Mouse (Mus musculus) liver, postnatal 0 days (tissue): ENCODE data around the gene Ccdc190. TPM values are rescaled to one million over a fixed set of nuclear protein-coding genes. Genes with fewer than 3 reads are reported as not detected.

ENCODE experiments used
- ATAC-seq: fragments of 200-750 bp; cut with Nextera tagmentation; 2 replicates; pipeline ENCODE4 v1.8.0; 2017; ENCODE audit warnings: mild to moderate bottlenecking, moderate library complexity
- DNase-seq: peaks from one replicate; pipeline ENCODE4 v3.0.0-alpha.2; 2016
- H3K27ac ChIP-seq: fragments of 300-500 bp; sonication (generic); 2 replicates; pipeline ENCODE4 v1.5.1; 2014; ENCODE audit warnings: antibody characterized with exemption, moderate library complexity, mild to moderate bottlenecking, low read depth
- H3K27me3 ChIP-seq: fragments of 300-500 bp; sonication (generic); 2 replicates; pipeline ENCODE4 v1.6.1; 2014; ENCODE audit warnings: low read length, control low read depth, mixed read lengths; ENCODE audit not compliant: insufficient read depth
- H3K36me3 ChIP-seq: fragments of 300-500 bp; sonication (generic); replicated peaks from 2 replicates; pipeline ENCODE4 v1.6.1; 2014; ENCODE audit warnings: mild to moderate bottlenecking, control low read depth, low read length, moderate library complexity, mixed read lengths; ENCODE audit not compliant: insufficient read depth
- H3K4me1 ChIP-seq: fragments of 300-500 bp; sonication (generic); 2 replicates; pipeline ENCODE4 v1.6.1; 2014; ENCODE audit warnings: antibody characterized with exemption, mild to moderate bottlenecking, control low read depth; ENCODE audit not compliant: insufficient read depth
- H3K4me2 ChIP-seq: fragments of 300-500 bp; sonication (generic); 2 replicates; pipeline ENCODE4 v1.6.1; 2014; ENCODE audit warnings: low read depth, mild to moderate bottlenecking, low read length, moderate library complexity, mixed read lengths
- H3K4me3 ChIP-seq: fragments of 300-500 bp; sonication (generic); 2 replicates; pipeline ENCODE4 v1.5.1; 2014; ENCODE audit warnings: low read depth, low read length
- H3K9ac ChIP-seq: fragments of 300-500 bp; sonication (generic); replicated peaks from 2 replicates; pipeline ENCODE4 v1.6.1; 2014; ENCODE audit warnings: mild to moderate bottlenecking, moderate library complexity
- H3K9me3 ChIP-seq: fragments of 300-500 bp; sonication (generic); 2 replicates; pipeline ENCODE4 v1.6.1; 2016; ENCODE audit warnings: mild to moderate bottlenecking, control low read depth, low read length, mixed read lengths
- CTCF ChIP-seq: sonication (generic); IDR thresholded peaks from 2 replicates; pipeline ENCODE4 v1.5.1; 2016; ENCODE audit warnings: antibody characterized with exemption, low read depth
- EP300 ChIP-seq: IDR thresholded peaks from 2 replicates; pipeline ENCODE4 v1.6.1; 2016; ENCODE audit warnings: antibody characterized with exemption, low read depth, mild to moderate bottlenecking
- WGBS: fragments of 180-500 bp; shearing (Covaris S2); extraction: QIAGEN DNeasy Blood & Tissue Kit; methylation state at CpG from one replicate; pipeline ENCODE4 v1.1.7; 2014; ENCODE audit not compliant: insufficient replicate concordance; 5-methylcytosine and 5-hydroxymethylcytosine counted together
- polyA plus RNA-seq: library from polyadenylated mRNA; unstranded; fragments of >200 nt; fragmentation: Nextera tagmentation; extraction: Ambion mirVana; gene quantifications from 2 replicates; pipeline ENCODE4 v1.2.1, GENCODE M21; 2015

Ccdc190 gene
- polyA plus RNA-seq, 1 experiment from 2014 or later, result not detected

GRCm38 (mm10) chr1:169895686-169896085, 32.8 kb upstream of the Ccdc190 start:
- 74% methylated on average over 1 of the region's 1 CpGs for WGBS
- Histone ChIP-seq H3K9ac (no peak overlapping the region), H3K9me3 (no peaks in the 10 kb centered on the region), H3K4me1 (no peaks in the 10 kb centered on the region), H3K4me3 (no peak overlapping the region), H3K4me2 (no peak overlapping the region), H3K36me3 (no peaks in the 10 kb centered on the region), H3K27ac (no peak overlapping the region), H3K27me3 (no peaks in the 10 kb centered on the region)
- ATAC-seq, result no peak
- no peak for TF ChIP-seq EP300
- no peak for TF ChIP-seq CTCF
- DNase-seq, result no peak

DNA sequence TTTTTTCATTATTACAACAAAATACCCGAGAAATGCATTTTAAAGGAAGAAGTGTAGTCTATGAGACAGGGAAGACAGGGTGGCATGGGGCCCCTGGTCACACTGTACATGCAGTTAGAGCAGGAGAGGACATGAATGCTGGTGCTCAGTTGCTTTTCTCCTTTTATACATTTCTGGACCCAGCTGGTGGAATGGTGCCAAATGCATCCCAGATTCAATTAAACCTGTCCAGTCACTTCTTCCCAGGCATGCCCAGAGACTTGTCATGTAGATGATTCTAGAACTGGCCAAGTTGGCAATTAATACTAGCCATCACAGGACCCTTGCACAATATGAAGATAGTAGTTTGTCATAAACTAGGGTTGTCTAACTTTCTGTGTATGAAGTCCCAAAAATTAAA, 30.5 kb upstream of the Ccdc190 start:
- no peak overlapping the region for H3K4me2 ChIP-seq
- WGBS, result 29% methylated on average over 1 of the region's 1 CpGs
- no peaks in the 10 kb centered on the region for H3K9me3 ChIP-seq
- no peak for DNase-seq
- no peaks in the 10 kb centered on the region for H3K4me1 ChIP-seq
- no peak overlapping the region for H3K27ac ChIP-seq
- TF ChIP-seq EP300, result no peak
- TF ChIP-seq CTCF, result no peak
- ATAC-seq, result no peak
- H3K27me3 ChIP-seq, result no peaks in the 10 kb centered on the region
- H3K36me3 ChIP-seq, result no peaks in the 10 kb centered on the region
- H3K9ac ChIP-seq, result no peak overlapping the region
- H3K4me3 ChIP-seq, result no peak overlapping the region

GRCm38 (mm10) chr1:169898607-169899006, 29.8 kb upstream of the Ccdc190 start:
- DNase-seq (no peak), ATAC-seq (no peak)
- Histone ChIP-seq H3K36me3 (no peaks in the 10 kb centered on the region), H3K9ac (no peak overlapping the region), H3K4me3 (no peak overlapping the region), H3K4me1 (no peaks in the 10 kb centered on the region), H3K4me2 (no peak overlapping the region), H3K27ac (no peak overlapping the region), H3K9me3 (no peaks in the 10 kb centered on the region), H3K27me3 (no peaks in the 10 kb centered on the region)
- TF ChIP-seq CTCF (no peak), EP300 (no peak)
- 70% methylated on average over 7 of the region's 7 CpGs for WGBS

DNA sequence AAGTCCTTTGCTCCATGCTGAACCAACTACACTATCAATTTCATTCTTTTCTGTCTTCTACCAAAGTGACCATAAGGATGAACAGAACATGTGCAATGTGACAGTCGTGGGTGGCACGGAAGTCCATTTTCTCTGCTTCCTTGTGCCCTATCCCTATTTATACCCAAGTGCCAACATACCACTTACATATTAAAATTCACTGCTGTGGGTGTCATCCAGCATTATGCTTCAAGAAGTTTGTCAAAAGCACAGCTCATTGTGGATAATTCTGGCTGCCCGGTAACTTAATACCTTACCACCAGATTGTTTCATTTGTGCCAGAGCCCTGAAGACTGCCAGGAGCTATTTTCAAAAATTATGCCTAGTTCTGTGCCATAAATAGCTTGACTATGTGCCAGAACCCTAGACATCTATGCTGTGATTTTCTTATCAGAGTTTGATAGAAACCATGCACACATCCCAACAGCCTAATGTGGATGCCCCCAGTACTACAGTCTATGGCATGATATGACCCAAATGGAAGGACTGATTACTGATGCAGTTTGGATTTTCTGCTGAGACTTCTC, 27.6 kb upstream of the Ccdc190 start:
- no peaks in the 10 kb centered on the region for H3K9me3 ChIP-seq
- DNase-seq, result no peak
- H3K4me3 ChIP-seq, result no peak overlapping the region
- no peak overlapping the region for H3K27ac ChIP-seq
- no peaks in the 10 kb centered on the region for H3K36me3 ChIP-seq
- H3K4me1 ChIP-seq, result no peaks in the 10 kb centered on the region
- H3K9ac ChIP-seq, result no peak overlapping the region
- H3K27me3 ChIP-seq, result no peaks in the 10 kb centered on the region
- no peak for ATAC-seq
- H3K4me2 ChIP-seq, result no peak overlapping the region
- 80% methylated on average over 3 of the region's 3 CpGs for WGBS
- TF ChIP-seq CTCF (no peak), EP300 (no peak)

GRCm38 (mm10) chr1:169909163-169909562, 19.3 kb upstream of the Ccdc190 start:
- Histone ChIP-seq H3K9ac (no peak overlapping the region), H3K9me3 (no peaks in the 10 kb centered on the region; the same call in 1 of the 2 replicates), H3K4me2 (no peak overlapping the region), H3K4me3 (no peak overlapping the region), H3K27ac (no peak overlapping the region), H3K36me3 (no peaks in the 10 kb centered on the region), H3K4me1 (no peaks in the 10 kb centered on the region), H3K27me3 (no peaks in the 10 kb centered on the region)
- DNase-seq (no peak), ATAC-seq (no peak)
- 72% methylated on average over 5 of the region's 5 CpGs for WGBS
- TF ChIP-seq CTCF (no peak), EP300 (no peak)

GRCm38 (mm10) chr1:169909659-169910058, 18.8 kb upstream of the Ccdc190 start:
- Histone ChIP-seq H3K4me3 (no peak overlapping the region), H3K4me1 (no peaks in the 10 kb centered on the region), H3K4me2 (no peak overlapping the region), H3K9me3 (no peaks in the 10 kb centered on the region; the same call in 1 of the 2 replicates), H3K36me3 (no peaks in the 10 kb centered on the region), H3K27me3 (no peaks in the 10 kb centered on the region), H3K9ac (no peak overlapping the region), H3K27ac (no peak overlapping the region)
- no peak for DNase-seq
- 78% methylated on average over 6 of the region's 6 CpGs for whole genome bisulfite sequencing
- ATAC-seq, result no peak
- TF ChIP-seq EP300 (no peak), CTCF (no peak)

GRCm38 (mm10) chr1:169910751-169911150, 17.7 kb upstream of the Ccdc190 start:
- Histone ChIP-seq H3K4me3 (no peak overlapping the region), H3K4me2 (no peak overlapping the region), H3K36me3 (no peaks in the 10 kb centered on the region), H3K27ac (no peak overlapping the region), H3K9me3 (no peaks in the 10 kb centered on the region; the same call in 1 of the 2 replicates), H3K27me3 (no peaks in the 10 kb centered on the region), H3K9ac (no peak overlapping the region), H3K4me1 (no peaks in the 10 kb centered on the region)
- TF ChIP-seq EP300, result no peak
- no peak for TF ChIP-seq CTCF
- WGBS, result 74% methylated on average over 7 of the region's 7 CpGs
- ATAC-seq (no peak), DNase-seq (no peak)
